Mouse (Mus musculus) midbrain, embryonic 10.5 days (tissue): ENCODE data around the gene Rapgef4. TPM values are rescaled to one million over a fixed set of nuclear protein-coding genes. Genes with fewer than 3 reads are reported as not detected.
A peak's percentile ranks its signal among the peaks of the same experiment; 100 is the strongest.

ENCODE experiments used
- DNase-seq: peaks from one replicate; pipeline ENCODE4 v3.0.0-alpha.2; 2017; ENCODE audit warnings: low spot score
- H3K27ac ChIP-seq: fragments of 300-500 bp; sonication (generic); replicated peaks from 2 replicates; pipeline ENCODE4 v1.5.1; 2016; ENCODE audit warnings: mild to moderate bottlenecking
- H3K27me3 ChIP-seq: fragments of 300-500 bp; sonication (generic); 2 replicates; pipeline ENCODE4 v1.6.1; 2016; ENCODE audit warnings: low read depth, mild to moderate bottlenecking; ENCODE audit not compliant: poor library complexity, severe bottlenecking
- H3K36me3 ChIP-seq: fragments of 300-500 bp; sonication (generic); 2 replicates; pipeline ENCODE4 v1.6.1; 2016; ENCODE audit warnings: mild to moderate bottlenecking, moderate library complexity
- H3K4me1 ChIP-seq: fragments of 300-500 bp; sonication (generic); 2 replicates; pipeline ENCODE4 v1.6.1; 2016
- H3K4me3 ChIP-seq: fragments of 300-500 bp; sonication (generic); 2 replicates; pipeline ENCODE4 v1.5.1; 2016; ENCODE audit warnings: mild to moderate bottlenecking, moderate library complexity
- H3K9me3 ChIP-seq: fragments of 300-500 bp; sonication (generic); replicated peaks from 2 replicates; pipeline ENCODE4 v1.6.1; 2016; ENCODE audit warnings: mild to moderate bottlenecking
- WGBS: fragments of 180-500 bp; shearing (Covaris S2); methylation state at CpG from one replicate; pipeline ENCODE4 v1.1.7; 2016; 5-methylcytosine and 5-hydroxymethylcytosine counted together
- polyA plus RNA-seq: library from polyadenylated mRNA; unstranded; fragments of >200 nt; fragmentation: Nextera tagmentation; extraction: Ambion mirVana; gene quantifications from 2 replicates; pipeline ENCODE4 v1.2.1, GENCODE M21; 2016

Rapgef4 gene
- polyA plus RNA-seq, 1 experiment from 2014 or later: 2.9 TPM

- Histone ChIP-seq H3K4me3 (no peak overlapping the region), H3K27ac (no peak overlapping the region), H3K4me1 (peaks cover 10% of the 10 kb centered on the region), H3K9me3 (no peaks in the 10 kb centered on the region), H3K27me3 (no peaks in the 10 kb centered on the region), H3K36me3 (no peaks in the 10 kb centered on the region)
- WGBS: 91% methylated on average over 6 of the region's 6 CpGs
- no peak for DNase-seq
These were observed 60.0 kb downstream of the Rapgef4 start for GRCm38 (mm10) chr2:72041087-72041486.

GRCm38 (mm10) chr2:72042093-72042492 is 61.1 kb downstream of the Rapgef4 start:
- no peaks in the 10 kb centered on the region for H3K27me3 ChIP-seq
- no peak overlapping the region for H3K4me3 ChIP-seq
- H3K27ac ChIP-seq: no peak overlapping the region
- peaks cover 10% of the 10 kb centered on the region for H3K4me1 ChIP-seq
- WGBS: 90% methylated on average over 10 of the region's 10 CpGs
- H3K9me3 ChIP-seq: no peaks in the 10 kb centered on the region
- DNase-seq: no peak
- no peaks in the 10 kb centered on the region for H3K36me3 ChIP-seq

DNA sequence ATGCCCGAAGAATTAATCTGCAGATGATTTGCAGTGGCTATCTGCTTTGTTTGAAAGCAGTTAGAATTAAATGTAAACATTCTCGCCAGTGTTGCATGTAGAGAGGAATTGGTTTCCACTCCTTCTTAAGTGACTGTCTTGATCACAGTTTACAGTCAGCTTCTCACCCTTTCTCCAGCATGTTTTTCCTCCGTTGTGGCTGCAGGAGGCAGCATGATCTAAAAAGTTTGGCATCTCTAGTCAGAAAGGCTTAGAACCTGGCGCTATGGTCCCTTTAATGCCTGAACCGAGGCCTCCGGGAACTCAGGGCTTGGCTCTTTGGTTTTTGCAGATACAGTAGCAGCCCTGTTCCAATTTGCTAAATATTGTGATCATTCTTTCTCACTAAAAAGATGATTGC is 63.2 kb downstream of the Rapgef4 start:
- 64% methylated on average over 6 of the region's 6 CpGs for WGBS
- no peaks in the 10 kb centered on the region for H3K27me3 ChIP-seq
- no peak for DNase-seq

GRCm38 (mm10) chr2:72045024-72045423 is 64.0 kb downstream of the Rapgef4 start:
- whole genome bisulfite sequencing: 90% methylated on average over 8 of the region's 8 CpGs
- DNase-seq: no peak
- Histone ChIP-seq H3K4me3 (no peak overlapping the region), H3K27me3 (no peaks in the 10 kb centered on the region), H3K36me3 (no peaks in the 10 kb centered on the region), H3K4me1 (peaks cover under 1% of the 10 kb centered on the region; the same call in 1 of the 2 replicates), H3K27ac (no peak overlapping the region), H3K9me3 (no peaks in the 10 kb centered on the region)

More for the DNA sequence above, 63.2 kb downstream of the Rapgef4 start:
- peaks cover 1% of the 10 kb centered on the region for H3K4me1 ChIP-seq
- no peak overlapping the region for H3K4me3 ChIP-seq
- H3K36me3 ChIP-seq: no peaks in the 10 kb centered on the region
- H3K9me3 ChIP-seq: no peaks in the 10 kb centered on the region
- H3K27ac ChIP-seq: no peak overlapping the region

DNA sequence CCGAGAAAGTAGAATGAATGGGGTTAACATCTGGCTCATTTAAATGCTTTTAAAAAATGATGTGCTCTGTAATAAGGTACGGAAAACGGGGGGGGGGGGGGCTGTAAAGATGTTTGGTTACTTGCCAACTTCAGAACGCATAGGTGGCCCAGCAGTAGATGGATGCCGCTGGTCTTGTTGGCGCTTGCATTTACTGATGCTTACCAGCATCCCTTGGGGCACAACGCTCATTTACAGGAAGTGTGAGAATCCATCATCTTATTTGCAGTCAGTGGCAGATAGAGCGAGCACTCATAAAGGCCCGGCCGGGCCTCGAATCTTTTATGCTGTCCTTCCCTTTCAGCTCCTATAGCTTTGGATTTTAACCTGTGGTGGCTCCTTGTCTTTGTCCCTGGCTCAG is 64.6 kb downstream of the Rapgef4 start:
- Histone ChIP-seq H3K9me3 (no peaks in the 10 kb centered on the region), H3K36me3 (no peaks in the 10 kb centered on the region), H3K27ac (no peak overlapping the region), H3K4me3 (no peak overlapping the region), H3K27me3 (no peaks in the 10 kb centered on the region), H3K4me1 (peaks cover 7% of the 10 kb centered on the region)
- DNase-seq: no peak
- 88% methylated on average over 11 of the region's 11 CpGs for WGBS

DNA sequence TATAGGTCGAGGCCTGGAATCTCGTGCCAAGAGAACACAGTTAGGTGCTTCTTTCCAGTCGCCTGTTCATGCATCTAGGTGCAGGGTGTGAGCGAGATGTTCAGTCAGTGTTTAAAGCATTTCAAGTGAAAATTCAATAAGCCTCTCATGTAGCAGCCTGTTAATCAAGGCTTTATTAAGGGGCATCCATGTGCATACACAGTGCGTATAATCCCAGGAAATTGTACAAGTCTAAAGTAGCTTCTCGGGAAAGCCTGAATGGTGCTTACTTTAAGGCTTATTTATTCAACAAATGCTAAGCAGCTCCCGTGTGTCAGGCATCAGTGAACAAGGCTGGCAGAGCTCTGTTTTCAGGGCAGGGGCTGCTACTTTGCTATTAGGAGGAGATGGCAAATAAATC is 69.4 kb downstream of the Rapgef4 start:
- Histone ChIP-seq H3K36me3 (no peaks in the 10 kb centered on the region), H3K9me3 (no peaks in the 10 kb centered on the region), H3K27me3 (no peaks in the 10 kb centered on the region), H3K4me1 (peaks cover 18% of the 10 kb centered on the region), H3K27ac (no peak overlapping the region), H3K4me3 (no peak overlapping the region)
- DNase-seq: no peak
- 45% methylated on average over 7 of the region's 7 CpGs for WGBS

DNA sequence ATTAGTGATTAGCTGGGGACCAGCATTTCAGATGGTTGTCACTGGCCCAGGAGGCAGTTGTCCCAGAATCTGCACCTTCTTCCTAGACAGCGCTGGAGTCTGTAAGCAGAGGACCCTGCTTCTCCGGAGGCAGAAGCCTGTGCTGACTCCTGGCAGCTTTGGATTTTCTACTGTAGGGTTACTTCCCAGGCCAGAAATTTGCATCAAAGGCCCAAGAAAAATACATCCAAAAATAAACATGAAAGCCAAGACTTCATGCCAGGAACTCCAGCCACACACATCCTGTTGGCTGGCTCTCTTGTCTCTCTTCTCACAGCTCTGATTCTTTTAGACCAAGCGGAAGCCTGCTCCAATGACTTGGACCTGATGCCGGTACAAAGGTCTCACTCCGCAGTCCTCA is 73.2 kb downstream of the Rapgef4 start:
- Histone ChIP-seq H3K4me1 (peaks cover 37% of the 10 kb centered on the region), H3K36me3 (no peaks in the 10 kb centered on the region), H3K27me3 (no peaks in the 10 kb centered on the region), H3K4me3 (no peak overlapping the region), H3K27ac (no peak overlapping the region), H3K9me3 (no peaks in the 10 kb centered on the region)
- 86% methylated on average over 5 of the region's 5 CpGs for WGBS
- DNase-seq: no peak

- 87% methylated on average over 6 of the region's 6 CpGs for WGBS
- DNase-seq: no peak
- no peaks in the 10 kb centered on the region for H3K36me3 ChIP-seq
- no peak overlapping the region for H3K4me3 ChIP-seq
- no peaks in the 10 kb centered on the region for H3K27me3 ChIP-seq
- H3K9me3 ChIP-seq: no peaks in the 10 kb centered on the region
- H3K4me1 ChIP-seq: peaks cover 37% of the 10 kb centered on the region
- no peak overlapping the region for H3K27ac ChIP-seq
These were observed 73.7 kb downstream of the Rapgef4 start for GRCm38 (mm10) chr2:72054736-72055135.

- no peak for DNase-seq
- no peaks in the 10 kb centered on the region for H3K36me3 ChIP-seq
- H3K27ac ChIP-seq: peak overlapping the region; percentile 52; the same call in 1 of the 2 replicates
- no peaks in the 10 kb centered on the region for H3K9me3 ChIP-seq
- WGBS: 80% methylated on average over 5 of the region's 5 CpGs
- peaks cover 32% of the 10 kb centered on the region for H3K4me1 ChIP-seq
- 0 out of 2 replicates have a peak overlapping the region, but pooled peaks have one; percentile 6 for H3K4me3 ChIP-seq
- H3K27me3 ChIP-seq: no peaks in the 10 kb centered on the region
These were observed 74.4 kb downstream of the Rapgef4 start for GRCm38 (mm10) chr2:72055476-72055875.

- Histone ChIP-seq H3K9me3 (no peaks in the 10 kb centered on the region), H3K27me3 (no peaks in the 10 kb centered on the region), H3K27ac (peak overlapping the region; percentile 52; the same call in 1 of the 2 replicates), H3K4me3 (no peak overlapping the region), H3K36me3 (no peaks in the 10 kb centered on the region), H3K4me1 (peaks cover 24% of the 10 kb centered on the region)
- no peak for DNase-seq
- 60% methylated on average over 11 of the region's 11 CpGs for WGBS
These were observed 75.2 kb downstream of the Rapgef4 start for GRCm38 (mm10) chr2:72056081-72056874.

DNA sequence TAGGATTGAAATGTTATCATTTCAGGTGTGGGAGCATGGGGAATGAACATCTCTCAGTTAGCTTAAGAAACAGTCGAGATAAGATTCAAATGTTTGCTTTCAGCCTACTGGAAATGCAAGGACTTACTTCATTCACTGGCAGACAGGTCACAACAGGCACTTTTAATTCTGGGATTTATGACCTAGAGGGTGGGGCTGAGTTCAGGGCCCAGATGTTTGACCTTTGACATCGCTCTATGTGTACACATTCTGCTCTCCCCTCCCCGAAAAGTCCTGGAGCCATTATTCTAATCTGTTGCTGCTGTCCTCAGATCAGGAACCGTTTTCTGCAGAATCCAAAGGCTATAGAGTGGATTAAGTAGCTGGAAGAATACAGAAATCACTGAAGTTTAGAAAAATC is 81.9 kb downstream of the Rapgef4 start:
- Histone ChIP-seq H3K36me3 (no peaks in the 10 kb centered on the region), H3K27me3 (no peaks in the 10 kb centered on the region), H3K9me3 (no peaks in the 10 kb centered on the region), H3K27ac (no peak overlapping the region), H3K4me1 (peaks cover 3% of the 10 kb centered on the region), H3K4me3 (no peak overlapping the region)
- WGBS: 55% methylated on average over 4 of the region's 4 CpGs
- no peak for DNase-seq

DNA sequence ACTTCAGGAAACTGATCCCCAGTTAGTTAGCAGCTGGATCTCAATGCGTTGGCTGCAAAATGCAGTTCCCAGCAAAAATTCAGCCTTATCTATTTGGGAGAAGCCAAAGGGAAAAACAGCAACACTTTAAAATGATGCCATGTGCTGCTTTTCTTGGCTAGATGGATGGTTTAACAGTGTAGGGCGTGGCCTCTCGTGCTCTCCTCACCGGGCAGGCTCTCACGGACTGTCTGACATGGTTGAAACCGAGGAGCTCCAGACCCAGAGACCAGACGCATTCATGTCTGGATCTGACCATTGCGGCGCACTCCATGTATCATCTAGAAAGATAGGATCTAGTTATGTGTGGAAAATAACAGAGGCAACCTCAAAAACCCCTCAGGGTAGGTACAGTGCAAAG is 87.5 kb downstream of the Rapgef4 start:
- no peak for DNase-seq
- H3K27ac ChIP-seq: no peak overlapping the region
- WGBS: 92% methylated on average over 9 of the region's 9 CpGs

DNA sequence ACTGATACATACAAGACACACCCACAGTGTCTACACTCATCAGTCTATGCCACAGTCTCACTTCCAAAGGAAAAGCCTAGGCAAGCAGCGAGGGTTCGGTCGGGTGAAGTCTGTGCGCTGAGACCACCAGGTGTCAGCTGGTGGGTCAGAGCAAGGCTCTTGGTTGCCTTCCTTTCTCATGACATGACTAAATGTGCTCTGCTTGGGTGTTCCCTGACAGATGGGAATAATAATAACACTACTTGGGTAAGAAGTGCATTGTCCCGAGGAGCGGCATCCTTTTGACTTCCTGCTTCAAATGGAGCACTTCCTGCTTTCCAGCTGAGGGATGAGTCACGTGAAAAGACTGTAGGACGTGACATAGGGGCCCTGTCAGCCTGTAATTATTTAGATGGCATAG is 89.0 kb downstream of the Rapgef4 start:
- H3K4me3 ChIP-seq: no peak overlapping the region
- H3K9me3 ChIP-seq: no peaks in the 10 kb centered on the region
- H3K27ac ChIP-seq: no peak overlapping the region
- H3K27me3 ChIP-seq: no peaks in the 10 kb centered on the region
- DNase-seq: no peak
- peaks cover 3% of the 10 kb centered on the region; the same call in 1 of the 2 replicates for H3K4me1 ChIP-seq
- H3K36me3 ChIP-seq: no peaks in the 10 kb centered on the region
- WGBS: 78% methylated on average over 8 of the region's 8 CpGs

More for the DNA sequence above, 87.5 kb downstream of the Rapgef4 start:
- Histone ChIP-seq H3K4me1 (peaks cover 3% of the 10 kb centered on the region; the same call in 1 of the 2 replicates), H3K27me3 (no peaks in the 10 kb centered on the region), H3K4me3 (no peak overlapping the region), H3K36me3 (no peaks in the 10 kb centered on the region), H3K9me3 (no peaks in the 10 kb centered on the region)
